Mouse (Mus musculus) stomach, adult 2 months (tissue): ENCODE measurements around the gene Cyp2s1. TPM values are rescaled to one million over a fixed set of nuclear protein-coding genes. Genes with fewer than 3 reads are reported as not detected.

ENCODE experiments used
- polyA plus RNA-seq: library from polyadenylated mRNA; depleted of rRNA; stranded (reverse); fragments of >200 nt; gene quantifications from 2 replicates; pipeline ENCODE4 v1.2.3, GENCODE M21; 2012; rRNA removed

Cyp2s1 gene
- polyA plus RNA-seq: 302 and 325 TPM in 2 replicates

DNA sequence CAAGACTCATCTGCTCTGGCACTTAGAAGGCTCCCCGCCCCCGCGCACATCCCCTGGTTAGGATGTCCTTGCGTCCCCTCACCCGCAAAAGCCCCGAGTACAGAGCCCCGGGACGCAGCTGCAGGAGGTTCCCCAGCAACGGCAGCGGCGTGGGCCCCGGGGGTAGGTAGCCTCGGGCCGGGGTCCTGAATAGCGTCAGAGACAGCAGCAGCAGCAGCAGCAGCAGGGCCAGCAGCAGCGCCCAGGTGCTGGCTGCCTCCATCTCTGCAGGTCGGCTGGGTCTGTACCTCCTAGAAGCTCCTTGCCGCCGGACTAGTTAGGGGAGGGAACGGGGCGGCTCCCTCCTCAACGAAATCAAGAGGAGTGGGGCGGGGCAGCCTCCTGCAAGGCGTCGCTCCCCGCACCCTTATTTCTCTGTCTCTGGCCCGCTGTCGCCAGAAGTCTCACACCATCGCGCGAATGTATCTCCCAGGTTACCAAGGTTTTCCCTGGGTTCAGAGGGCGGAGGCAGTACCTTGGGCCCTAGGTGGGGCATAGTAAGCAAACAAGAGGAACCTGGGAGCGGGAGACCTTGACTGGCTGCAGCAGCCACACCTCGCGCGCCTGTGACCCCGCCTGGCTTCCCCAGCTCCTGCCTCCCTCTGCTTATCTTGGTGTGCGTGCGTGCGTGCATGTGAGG is at the start of gene Cyp2s1:
Gene Cyp2s1, minus strand, starts transcription at position 673 of the 679 bp plus-strand sequence.

DNA sequence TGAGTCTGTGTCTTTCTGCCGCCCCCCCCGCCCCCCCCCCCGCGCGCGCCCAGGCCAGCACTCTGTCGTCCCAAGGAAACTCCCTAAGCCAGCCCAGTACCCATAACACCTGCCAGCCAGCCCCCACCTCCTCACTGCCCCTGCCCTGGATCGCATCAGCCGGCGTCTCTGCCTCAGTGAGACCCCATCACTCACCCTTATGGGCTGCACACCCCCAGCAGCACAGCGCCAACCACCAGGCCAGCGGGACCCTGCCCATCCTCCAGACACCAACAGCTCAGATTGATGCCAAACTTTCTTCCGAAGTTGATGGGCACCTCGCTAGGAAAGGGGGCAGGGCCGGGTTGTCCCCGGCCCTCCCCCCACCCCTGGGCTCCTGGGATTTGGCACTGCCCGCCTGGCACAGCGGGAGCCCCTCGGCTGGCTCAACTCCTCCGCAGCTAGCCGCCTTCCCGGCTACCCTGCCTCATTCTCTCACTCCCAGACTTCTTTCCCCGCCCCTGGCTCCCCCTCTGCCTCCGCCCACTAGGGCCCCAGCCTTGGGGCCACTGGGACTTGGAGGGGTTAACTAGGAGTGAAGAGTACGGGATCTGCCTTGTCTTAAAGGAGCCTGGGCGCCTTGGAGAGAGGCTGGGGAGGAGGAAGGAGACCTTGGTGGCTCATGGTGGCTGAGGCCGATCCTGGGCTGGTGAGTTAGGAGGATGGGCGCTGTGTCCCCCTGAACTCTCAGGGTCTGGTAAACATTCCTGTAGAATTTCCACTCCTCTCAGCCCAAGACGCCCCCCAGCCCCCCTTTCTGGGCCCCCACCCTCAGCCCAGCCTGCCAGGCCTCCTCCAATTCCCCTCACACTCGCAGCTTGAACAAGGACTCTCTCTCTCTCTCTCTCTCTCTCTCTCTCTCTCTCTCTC is 28.2 kb downstream of the Cyp2s1 start, which contains the start of gene Axl:
Gene Axl, minus strand, starts transcription at position 486 of the 909 bp plus-strand sequence.

DNA sequence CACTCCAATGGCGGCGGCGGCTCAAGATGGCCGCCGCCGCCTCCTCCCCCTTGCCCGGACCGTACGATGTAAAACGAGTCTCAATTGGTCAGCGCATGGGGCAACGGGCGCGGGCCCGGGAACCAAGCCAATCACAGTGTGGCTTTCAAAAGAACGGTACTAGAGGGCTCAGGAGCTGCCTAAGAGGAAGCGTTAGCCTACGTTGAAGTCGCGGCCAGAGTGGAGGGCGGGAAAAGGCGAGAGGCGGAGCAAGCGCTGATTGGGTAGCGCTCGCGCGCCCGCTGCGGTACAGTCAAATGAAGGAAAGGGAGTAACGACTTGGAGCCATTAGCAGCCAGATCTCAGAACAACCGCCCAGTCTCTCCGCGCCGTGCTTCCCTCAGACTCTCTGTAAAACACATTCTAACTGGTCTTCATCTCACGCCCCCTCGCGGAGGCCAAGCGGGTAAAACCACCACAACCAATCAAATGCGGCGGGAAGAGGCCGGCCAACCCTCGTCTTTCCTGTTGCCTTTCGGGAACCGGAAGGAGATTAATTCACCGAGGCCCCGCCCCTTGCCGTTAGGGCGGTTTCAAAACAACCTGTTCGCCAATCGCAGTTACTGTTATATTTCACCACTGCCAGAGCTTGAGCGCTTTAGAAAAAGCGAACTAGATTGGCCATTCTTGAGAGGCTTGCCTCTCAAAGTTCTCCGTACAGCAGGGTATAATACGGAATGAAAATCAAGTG is 61.8 kb downstream of the Cyp2s1 start, which contains the start of gene Hnrnpul1:
Gene Hnrnpul1, minus strand, starts transcription at position 20 of the 730 bp plus-strand sequence.

Other genes starting within 250 kb of the Cyp2s1 start
- gene Erich4, start 201.0 kb downstream of the Cyp2s1 start, polyA plus RNA-seq: not detected in 2 replicates
- 43.1 and 44.3 TPM in 2 replicates for gene Dmac2, start 197.5 kb downstream of the Cyp2s1 start, polyA plus RNA-seq
- 7.9 and 10.2 TPM in 2 replicates for gene B3gnt8, start 190.3 kb downstream of the Cyp2s1 start, polyA plus RNA-seq
- 233 and 278 TPM in 2 replicates for gene Bckdha, start 157.9 kb downstream of the Cyp2s1 start, polyA plus RNA-seq
- gene Exosc5, start 157.7 kb downstream of the Cyp2s1 start, polyA plus RNA-seq: 50.2 and 58.9 TPM in 2 replicates
- gene Tmem91, start 141.7 kb downstream of the Cyp2s1 start, polyA plus RNA-seq: 0.14 and 0.45 TPM in 2 replicates
- 16.9 and 24.4 TPM in 2 replicates for gene B9d2, start 136.1 kb downstream of the Cyp2s1 start, polyA plus RNA-seq
- 11.9 and 17.6 TPM in 2 replicates for gene Tgfb1, start 129.9 kb downstream of the Cyp2s1 start, polyA plus RNA-seq
- 33.8 and 34.5 TPM in 2 replicates for gene Ccdc97, start 97.8 kb downstream of the Cyp2s1 start, polyA plus RNA-seq
- 19.3 and 19.7 TPM in 2 replicates for gene Hnrnpul1, start 62.2 kb downstream of the Cyp2s1 start, polyA plus RNA-seq
- 24.4 and 24.7 TPM in 2 replicates for gene Axl, start 28.2 kb downstream of the Cyp2s1 start, polyA plus RNA-seq
- 0.26 and 0.31 TPM in 2 replicates for gene Cyp2b10, start 80.7 kb upstream of the Cyp2s1 start, polyA plus RNA-seq
- not detected in 2 replicates for gene Cyp2b13, start 244.6 kb upstream of the Cyp2s1 start, polyA plus RNA-seq